Mouse (Mus musculus): ENCODE data around the gene Cyp4f16. TPM values are rescaled to one million over a fixed set of nuclear protein-coding genes. Genes with fewer than 3 reads are reported as not detected.
A peak's percentile ranks its signal among the peaks of the same experiment; 100 is the strongest.
"Not testable (repeated sequence)": the region's sequence is repeated elsewhere in the genome, so short reads cannot be mapped to it uniquely, and the experiment has no call there.

Cyp4f16 gene
- total RNA-seq (2021) = 1 to 10 TPM; 2.0 to 2.3 TPM
- long read RNA-seq, experiment 1, transcript Cyp4f16-201 (13 exons, 2,227 nt) = major isoform, 5 of 8 reads
- long read RNA-seq, experiment 1, partial matches to known transcripts = 1 of 8 reads
- long read RNA-seq, experiment 1, other reads (novel, unspliced or antisense) = 1 of 8 reads
- long read RNA-seq, experiment 2, partial matches to known transcripts = 0 of 2 reads
- long read RNA-seq, experiment 2, other reads (novel, unspliced or antisense) = 0 of 2 reads

GRCm38 (mm10) chr17:32536051-32536866 is at the start of gene Cyp4f16:
Gene Cyp4f16, plus strand, starts transcription at chr17:32536558.
- DNase-seq = peak; percentile 90
- intact Hi-C loops (cut with DNase I; ENCODE audit: low total_unique reads) = not testable (repeated sequence)

- peak; percentile 16 for DNase-seq
- intact Hi-C loops (cut with DNase I; ENCODE audit: low total_unique reads) = loop anchor here (5.0 kb wide), 1 partner anchor 140 kb away; the partner anchor contains the start of gene Akap8l
Measured at GRCm38 (mm10) chr17:32492349-32492980, 43.9 kb upstream of the Cyp4f16 start.

GRCm38 (mm10) chr17:32494601-32495000 is 41.8 kb upstream of the Cyp4f16 start:
- intact Hi-C loops (cut with DNase I; ENCODE audit: low total_unique reads) = loop anchor here (5.0 kb wide), 1 partner anchor 142 kb away; the partner anchor contains the start of gene Akap8l
- peak; percentile 58 for DNase-seq

GRCm38 (mm10) chr17:32500511-32500910 is 35.8 kb upstream of the Cyp4f16 start:
- DNase-seq; intact Hi-C loops (cut with DNase I; ENCODE audit: low total_unique reads): not testable (repeated sequence)

- intact Hi-C loops (cut with DNase I; ENCODE audit: low total_unique reads) = no loop called here
- no peak for DNase-seq
Measured at GRCm38 (mm10) chr17:32501051-32501450, 35.3 kb upstream of the Cyp4f16 start.

- no peak for DNase-seq
- intact Hi-C loops (cut with DNase I; ENCODE audit: low total_unique reads) = no loop called here
Measured at GRCm38 (mm10) chr17:32503111-32503510, 33.2 kb upstream of the Cyp4f16 start.

GRCm38 (mm10) chr17:32505851-32506728 is 30.3 kb upstream of the Cyp4f16 start, which contains the start of gene Cyp4f17:
Gene Cyp4f17, plus strand, starts transcription at chr17:32506050.
- DNase-seq = peak; percentile 44
- intact Hi-C loops (cut with DNase I; ENCODE audit: low total_unique reads) = no loop called here

GRCm38 (mm10) chr17:32506729-32507245 is 29.6 kb upstream of the Cyp4f16 start:
- DNase-seq = no peak
- intact Hi-C loops (cut with DNase I; ENCODE audit: low total_unique reads) = no loop called here

GRCm38 (mm10) chr17:32516126-32516525 is 20.2 kb upstream of the Cyp4f16 start:
- intact Hi-C loops (cut with DNase I; ENCODE audit: low total_unique reads) = no loop called here
- DNase-seq = no peak

GRCm38 (mm10) chr17:32521981-32522380 is 14.4 kb upstream of the Cyp4f16 start:
- DNase-seq = no peak
- intact Hi-C loops (cut with DNase I; ENCODE audit: low total_unique reads) = no loop called here

- intact Hi-C loops (cut with DNase I; ENCODE audit: low total_unique reads) = no loop called here
- no peak for DNase-seq
Measured at GRCm38 (mm10) chr17:32522386-32522785, 14.0 kb upstream of the Cyp4f16 start.

- intact Hi-C loops (cut with DNase I; ENCODE audit: low total_unique reads) = no loop called here
Measured at GRCm38 (mm10) chr17:32522816-32523215, 13.5 kb upstream of the Cyp4f16 start.

GRCm38 (mm10) chr17:32523895-32524294 is 12.5 kb upstream of the Cyp4f16 start:
- DNase-seq = no peak
- intact Hi-C loops (cut with DNase I; ENCODE audit: low total_unique reads) = no loop called here

More at GRCm38 (mm10) chr17:32522816-32523215, 13.5 kb upstream of the Cyp4f16 start:
- no peak for DNase-seq

GRCm38 (mm10) chr17:32526341-32526740 is 10.0 kb upstream of the Cyp4f16 start:
- peak; percentile 28 for DNase-seq
- intact Hi-C loops (cut with DNase I; ENCODE audit: low total_unique reads) = loop anchor here (5.0 kb wide), 1 partner anchor 156 kb away; no protein-coding TSS in a partner anchor

GRCm38 (mm10) chr17:32527748-32528147 is 8.6 kb upstream of the Cyp4f16 start:
- DNase-seq = no peak
- intact Hi-C loops (cut with DNase I; ENCODE audit: low total_unique reads) = loop anchor here (5.0 kb wide), 1 partner anchor 155 kb away; no protein-coding TSS in a partner anchor

- intact Hi-C loops (cut with DNase I; ENCODE audit: low total_unique reads) = loop anchor here (5.0 kb wide), 1 partner anchor 154 kb away; no protein-coding TSS in a partner anchor
- peak; percentile 82 for DNase-seq
Measured at GRCm38 (mm10) chr17:32528408-32529337, 7.7 kb upstream of the Cyp4f16 start.

- intact Hi-C loops (cut with DNase I; ENCODE audit: low total_unique reads); DNase-seq: not testable (repeated sequence)
Measured at GRCm38 (mm10) chr17:32532356-32532755, 4.0 kb upstream of the Cyp4f16 start.

- DNase-seq = no peak
- intact Hi-C loops (cut with DNase I; ENCODE audit: low total_unique reads) = no loop called here
Measured at GRCm38 (mm10) chr17:32534068-32534467, 2.3 kb upstream of the Cyp4f16 start.

Data from gastrocnemius, postnatal 14 days (tissue).